Mouse (Mus musculus) hindbrain, embryonic 11.5 days (tissue): Measurements from ENCODE around the gene Ankrd28. TPM values are rescaled to one million over a fixed set of nuclear protein-coding genes. Genes with fewer than 3 reads are reported as not detected.

Source experiments
- ATAC-seq: fragments of 200-750 bp; cut with Nextera tagmentation; 2 replicates; pipeline ENCODE4 v1.8.0; 2017; ENCODE audit warnings: mild to moderate bottlenecking, moderate TSS enrichment, moderate library complexity; ENCODE audit not compliant: low FRiP score
- DNase-seq: peaks from one replicate; pipeline ENCODE4 v3.0.0-alpha.2; 2015; ENCODE audit warnings: low spot score
- H3K27ac ChIP-seq: fragments of 300-500 bp; sonication (generic); 2 replicates; pipeline ENCODE4 v1.5.1; 2014; ENCODE audit warnings: mild to moderate bottlenecking, low read depth, low read length
- H3K27me3 ChIP-seq: fragments of 300-500 bp; sonication (generic); 2 replicates; pipeline ENCODE4 v1.6.1; 2014; ENCODE audit warnings: mild to moderate bottlenecking, low read length, moderate library complexity, mixed read lengths; ENCODE audit not compliant: control insufficient read depth, insufficient read depth
- H3K36me3 ChIP-seq: fragments of 300-500 bp; sonication (generic); 2 replicates; pipeline ENCODE4 v1.6.1; 2014; ENCODE audit warnings: mild to moderate bottlenecking, low read length, moderate library complexity, mixed read lengths; ENCODE audit not compliant: control insufficient read depth, insufficient read depth
- H3K4me1 ChIP-seq: fragments of 300-500 bp; sonication (generic); replicated peaks from 2 replicates; pipeline ENCODE4 v1.6.1; 2014; ENCODE audit warnings: low read length, mixed read lengths; ENCODE audit not compliant: control insufficient read depth, insufficient read depth
- H3K4me2 ChIP-seq: fragments of 300-500 bp; sonication (generic); replicated peaks from 2 replicates; pipeline ENCODE4 v1.6.1; 2014; ENCODE audit warnings: mild to moderate bottlenecking, low read depth, low read length
- H3K4me3 ChIP-seq: fragments of 300-500 bp; sonication (generic); 2 replicates; pipeline ENCODE4 v1.5.1; 2014; ENCODE audit warnings: low read depth, low read length
- H3K9ac ChIP-seq: fragments of 300-500 bp; sonication (generic); 2 replicates; pipeline ENCODE4 v1.6.1; 2014; ENCODE audit warnings: low read depth, low read length
- H3K9me3 ChIP-seq: fragments of 300-500 bp; sonication (generic); 2 replicates; pipeline ENCODE4 v1.6.1; 2016; ENCODE audit warnings: low read length; ENCODE audit not compliant: control insufficient read depth
- WGBS: fragments of 180-500 bp; shearing (Covaris S2); extraction: QIAGEN DNeasy Blood & Tissue Kit; methylation state at CpG from one replicate; pipeline ENCODE4 v1.1.7; 2014; 5-methylcytosine and 5-hydroxymethylcytosine counted together
- polyA plus RNA-seq: library from polyadenylated mRNA; unstranded; fragments of >200 nt; fragmentation: Nextera tagmentation; extraction: Ambion mirVana; gene quantifications from 2 replicates; pipeline ENCODE4 v1.2.1, GENCODE M21; 2014

The Ankrd28 gene
- polyA plus RNA-seq, 1 experiment from 2014 or later: 10.5 TPM

DNA sequence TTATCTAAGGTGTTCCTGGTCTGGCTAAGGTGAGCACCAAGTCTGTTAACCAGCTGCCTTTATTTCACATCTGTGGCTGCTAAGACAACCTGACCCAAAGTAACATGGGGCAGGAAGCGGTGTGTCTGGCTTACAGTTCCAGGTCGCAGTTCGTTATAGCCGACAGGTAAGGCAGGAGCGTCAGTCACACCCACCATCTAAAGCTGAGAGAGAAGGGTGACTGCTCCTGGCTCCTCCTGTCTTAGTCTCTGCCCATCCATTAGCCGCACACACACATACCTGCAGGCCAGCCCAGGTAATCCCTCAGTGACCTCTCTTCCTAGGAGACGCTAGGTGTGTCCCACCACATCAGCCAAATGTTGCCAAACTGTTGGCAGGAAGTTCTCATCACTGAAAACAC is 174.1 kb downstream of the Ankrd28 start:
- H3K36me3 ChIP-seq: no peaks in the 10 kb centered on the region
- no peak overlapping the region for H3K4me3 ChIP-seq
- no peaks in the 10 kb centered on the region for H3K27me3 ChIP-seq
- no peak overlapping the region for H3K4me2 ChIP-seq
- H3K9ac ChIP-seq: no peak overlapping the region
- WGBS: 79% methylated on average over 7 of the region's 7 CpGs
- no peaks in the 10 kb centered on the region for H3K9me3 ChIP-seq
- no peak for ATAC-seq
- DNase-seq: no peak
- no peak overlapping the region for H3K27ac ChIP-seq
- H3K4me1 ChIP-seq: no peaks in the 10 kb centered on the region; the same call in 1 of the 2 replicates

DNA sequence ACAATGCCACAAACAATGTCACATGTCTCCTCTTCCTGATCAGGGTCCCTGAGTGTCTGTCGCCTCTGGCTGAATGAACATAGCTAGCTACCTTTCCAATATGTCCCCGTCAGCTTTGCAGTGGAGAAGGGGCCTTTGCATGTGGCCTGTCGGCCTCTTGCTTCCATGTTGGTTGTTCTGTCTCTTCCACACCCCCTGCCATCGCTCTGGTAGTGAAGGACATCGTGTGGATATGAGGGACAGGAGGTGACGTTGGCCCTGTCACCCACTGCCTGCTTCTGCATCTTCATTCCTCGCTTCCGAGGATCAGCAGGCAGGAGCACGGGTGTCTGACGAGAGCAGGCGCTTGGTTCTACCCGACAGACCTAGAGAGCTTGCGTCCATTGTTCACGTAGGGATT is 175.0 kb downstream of the Ankrd28 start:
- ATAC-seq (no peak), DNase-seq (no peak)
- no peak overlapping the region for H3K4me3 ChIP-seq
- H3K4me1 ChIP-seq: no peaks in the 10 kb centered on the region; the same call in 1 of the 2 replicates
- no peaks in the 10 kb centered on the region for H3K27me3 ChIP-seq
- 86% methylated on average over 14 of the region's 14 CpGs for WGBS
- H3K9me3 ChIP-seq: peaks cover 2% of the 10 kb centered on the region; the same call in 1 of the 2 replicates
- no peak overlapping the region for H3K4me2 ChIP-seq
- no peaks in the 10 kb centered on the region for H3K36me3 ChIP-seq
- H3K9ac ChIP-seq: no peak overlapping the region
- H3K27ac ChIP-seq: no peak overlapping the region

DNA sequence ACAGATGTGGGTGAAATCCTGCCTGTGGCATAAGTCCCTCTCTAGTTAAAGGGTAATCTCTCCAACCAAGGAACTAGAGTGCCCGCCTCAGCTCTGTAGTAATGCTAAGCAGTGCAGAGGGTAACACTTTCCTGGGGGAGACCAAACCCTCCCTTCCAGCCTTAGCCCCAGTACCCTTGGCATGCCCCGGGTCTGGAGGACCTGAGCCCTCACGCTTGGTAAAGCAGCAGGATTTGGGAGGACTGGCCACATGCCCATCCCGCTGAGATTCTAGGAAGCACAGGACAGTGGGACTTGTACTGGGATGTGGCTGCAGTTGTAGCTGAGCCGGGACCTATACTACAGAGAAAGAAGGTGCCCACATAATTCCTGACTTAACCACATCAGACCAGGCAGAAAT is 175.6 kb downstream of the Ankrd28 start:
- peaks cover 3% of the 10 kb centered on the region; the same call in 1 of the 2 replicates for H3K9me3 ChIP-seq
- ATAC-seq: no peak
- no peaks in the 10 kb centered on the region for H3K4me1 ChIP-seq
- no peaks in the 10 kb centered on the region for H3K36me3 ChIP-seq
- DNase-seq: no peak
- H3K27ac ChIP-seq: no peak overlapping the region
- no peak overlapping the region for H3K4me2 ChIP-seq
- WGBS: 88% methylated on average over 5 of the region's 5 CpGs
- H3K27me3 ChIP-seq: no peaks in the 10 kb centered on the region
- no peak overlapping the region for H3K9ac ChIP-seq
- H3K4me3 ChIP-seq: no peak overlapping the region

DNA sequence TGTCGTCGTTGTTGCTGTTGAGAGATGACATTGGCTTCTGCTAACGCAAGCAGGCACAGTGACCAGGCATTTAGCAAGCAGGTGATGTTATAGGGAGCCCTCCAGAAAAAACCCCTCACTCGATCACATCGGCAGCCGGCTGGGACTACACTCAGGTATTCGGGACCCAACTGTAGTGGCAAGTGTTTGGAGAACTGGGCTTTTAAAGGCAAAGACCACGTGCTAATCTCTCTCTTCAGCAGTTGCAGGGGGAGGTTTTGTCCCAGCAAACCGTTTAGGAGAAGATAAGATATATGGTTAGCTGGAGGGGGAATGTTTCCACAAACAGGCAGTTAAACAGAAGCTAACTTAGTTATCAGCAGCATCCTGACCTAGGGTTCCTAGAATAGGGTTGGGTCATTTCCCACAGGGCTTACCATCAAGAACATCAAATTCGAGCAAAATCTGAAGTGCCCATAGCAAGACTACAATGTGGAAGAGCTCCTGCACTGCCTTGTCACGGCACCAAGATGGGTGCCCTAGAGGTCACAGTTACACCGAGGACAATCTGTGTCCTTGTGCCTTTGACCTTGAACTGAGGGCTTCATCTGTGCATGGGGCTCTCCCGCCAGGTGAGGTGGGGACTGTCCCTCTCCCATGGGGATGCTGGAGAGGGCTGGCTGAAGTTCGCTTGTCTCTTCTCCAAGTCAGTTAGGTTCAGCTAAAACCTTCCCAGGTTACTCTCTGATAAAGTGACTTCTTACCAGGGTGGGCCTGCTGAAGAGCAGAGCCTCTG is 177.2 kb downstream of the Ankrd28 start:
- H3K9me3 ChIP-seq: peaks cover 3% of the 10 kb centered on the region; the same call in 1 of the 2 replicates
- no peak overlapping the region for H3K27ac ChIP-seq
- H3K4me2 ChIP-seq: no peak overlapping the region
- no peaks in the 10 kb centered on the region for H3K36me3 ChIP-seq
- no peaks in the 10 kb centered on the region for H3K4me1 ChIP-seq
- H3K27me3 ChIP-seq: no peaks in the 10 kb centered on the region
- H3K9ac ChIP-seq: no peak overlapping the region
- no peak overlapping the region for H3K4me3 ChIP-seq
- DNase-seq (no peak), ATAC-seq (no peak)
- WGBS: 83% methylated on average over 14 of the region's 14 CpGs

DNA sequence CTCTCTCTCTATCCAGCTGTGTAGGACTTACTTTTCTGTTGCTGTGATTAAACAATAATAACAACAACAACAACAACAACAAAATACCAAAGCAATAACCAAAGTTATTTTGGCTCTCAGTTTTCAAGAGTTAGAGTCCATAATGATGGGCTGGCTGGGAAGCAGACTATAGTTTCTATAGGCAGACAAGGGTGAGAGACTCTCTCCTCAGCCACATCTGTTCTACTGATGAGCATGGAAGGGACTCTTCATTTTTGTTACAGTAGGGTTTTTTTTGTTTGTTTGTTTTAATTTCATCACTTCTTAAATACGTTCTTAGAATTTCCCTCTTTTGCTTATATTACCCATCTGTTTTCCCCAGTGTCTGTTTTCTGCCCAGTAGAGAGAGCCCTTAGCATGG is 177.8 kb downstream of the Ankrd28 start:
- Histone ChIP-seq H3K9ac (no peak overlapping the region), H3K4me2 (no peak overlapping the region), H3K27me3 (no peaks in the 10 kb centered on the region), H3K36me3 (no peaks in the 10 kb centered on the region), H3K4me3 (no peak overlapping the region), H3K27ac (no peak overlapping the region), H3K9me3 (peaks cover 3% of the 10 kb centered on the region; the same call in 1 of the 2 replicates), H3K4me1 (no peaks in the 10 kb centered on the region)
- 100% methylated on average over 1 of the region's 1 CpGs for WGBS
- DNase-seq (no peak), ATAC-seq (no peak)

DNA sequence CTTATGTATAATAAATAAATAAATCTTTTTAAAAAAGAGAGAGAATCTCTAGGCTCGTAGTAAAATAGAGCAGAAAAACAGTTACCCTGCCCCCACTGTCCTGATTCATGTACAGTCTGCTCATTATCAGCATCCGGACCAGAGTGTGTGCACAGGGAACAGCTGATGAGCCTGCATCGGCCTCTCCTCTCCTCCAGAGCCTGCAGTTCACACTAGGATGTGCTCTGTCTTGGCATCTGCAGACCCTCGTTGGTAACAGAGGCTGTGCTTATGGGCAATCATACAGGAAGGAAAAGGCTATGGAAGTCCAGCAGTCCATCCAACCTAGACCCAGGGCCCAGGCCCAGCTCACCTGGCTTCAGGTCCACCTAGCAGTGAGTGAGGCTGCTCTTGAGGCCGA is 178.3 kb downstream of the Ankrd28 start:
- no peak for ATAC-seq
- WGBS: 84% methylated on average over 5 of the region's 5 CpGs

DNA sequence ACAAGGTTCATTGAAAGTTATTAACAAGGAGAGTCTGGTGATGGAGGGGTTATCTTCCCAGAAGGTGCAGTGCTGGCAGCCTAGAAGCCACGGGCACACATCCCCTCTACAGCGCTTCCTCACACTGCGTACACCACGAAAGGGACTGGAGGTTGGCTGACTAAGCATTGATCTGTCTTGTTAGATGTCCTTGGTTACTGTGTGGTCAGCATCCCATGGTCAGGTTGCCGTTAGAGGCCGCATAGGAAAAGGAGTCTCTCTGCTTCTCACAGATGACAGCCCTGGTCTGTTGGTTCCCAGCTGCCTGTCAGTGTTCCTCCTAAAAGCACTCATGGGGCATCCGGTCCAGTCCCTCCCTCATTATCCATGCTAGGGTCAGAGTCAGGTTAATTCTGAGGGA is 179.2 kb downstream of the Ankrd28 start:
- DNase-seq: no peak

More for the DNA sequence above, 178.3 kb downstream of the Ankrd28 start:
- Histone ChIP-seq H3K4me2 (no peak overlapping the region), H3K9ac (no peak overlapping the region), H3K9me3 (peaks cover 3% of the 10 kb centered on the region; the same call in 1 of the 2 replicates), H3K27ac (no peak overlapping the region), H3K4me3 (no peak overlapping the region), H3K27me3 (no peaks in the 10 kb centered on the region), H3K36me3 (no peaks in the 10 kb centered on the region), H3K4me1 (no peaks in the 10 kb centered on the region)
- no peak for DNase-seq

DNA sequence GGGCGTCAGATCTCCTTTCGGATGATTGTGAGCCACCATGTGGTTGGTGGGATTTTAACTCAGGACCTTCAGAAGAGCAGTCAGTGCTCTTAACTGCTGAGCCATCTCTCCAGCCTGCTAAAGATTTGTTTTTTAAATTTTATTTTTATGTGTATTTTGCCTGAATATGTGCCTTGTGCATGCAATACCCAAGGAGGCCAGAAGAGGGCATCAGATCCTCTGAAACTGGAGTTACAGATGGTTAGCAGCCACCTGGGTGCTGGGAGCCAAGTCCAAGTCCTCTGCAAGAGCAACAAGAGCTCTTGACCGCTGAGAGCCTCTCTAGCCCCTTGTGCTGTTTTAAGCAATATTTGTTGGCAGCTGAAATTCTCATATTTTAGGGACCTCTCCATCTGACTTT is 180.1 kb downstream of the Ankrd28 start:
- DNase-seq: no peak
- no peak overlapping the region for H3K9ac ChIP-seq

More for the DNA sequence above, 179.2 kb downstream of the Ankrd28 start:
- WGBS: 89% methylated on average over 7 of the region's 7 CpGs
- H3K4me3 ChIP-seq: no peak overlapping the region
- ATAC-seq: no peak
- no peaks in the 10 kb centered on the region for H3K4me1 ChIP-seq
- H3K9ac ChIP-seq: no peak overlapping the region
- no peaks in the 10 kb centered on the region for H3K27me3 ChIP-seq
- no peak overlapping the region for H3K4me2 ChIP-seq
- H3K27ac ChIP-seq: no peak overlapping the region
- no peaks in the 10 kb centered on the region for H3K36me3 ChIP-seq
- peaks cover 3% of the 10 kb centered on the region; the same call in 1 of the 2 replicates for H3K9me3 ChIP-seq

More for the DNA sequence above, 180.1 kb downstream of the Ankrd28 start:
- no peak overlapping the region for H3K4me3 ChIP-seq
- H3K4me2 ChIP-seq: no peak overlapping the region
- no peaks in the 10 kb centered on the region for H3K4me1 ChIP-seq
- ATAC-seq: no peak
- WGBS: 98% methylated on average over 3 of the region's 3 CpGs
- no peaks in the 10 kb centered on the region for H3K36me3 ChIP-seq
- no peaks in the 10 kb centered on the region for H3K27me3 ChIP-seq
- H3K27ac ChIP-seq: no peak overlapping the region
- H3K9me3 ChIP-seq: peaks cover 3% of the 10 kb centered on the region; the same call in 1 of the 2 replicates
